Comparison of ENCODE assay signal across 8 mouse cellular contexts in genomic region chr16:22163456-22163851, GRCm38 (mm10). TPM values are rescaled to one million over a fixed set of nuclear protein-coding genes. Genes with fewer than 3 reads are reported as not detected.
DNase-seq lines count a peak whose midpoint lies in the region; ATAC-seq lines count a peak whose summit lies in the region.

No protein-coding gene starts in this region.

- DNase-seq in retina, postnatal 1 day: peak; percentile 75
- no peak for DNase-seq in retina, embryonic 14.5 days (ENCODE audit: low spot score)
- DNase-seq in embryo, embryonic 11 days: peak; percentile 82
- peak; percentile 35 to 56 for DNase-seq in kidney, postnatal 36 days
- peak; percentile 69 for DNase-seq in midbrain, embryonic 10.5 days (ENCODE audit: low spot score)
- DNase-seq in MN1 (ENCODE audit: low spot score): no peak
- no peak for DNase-seq in cerebellum, adult 11-12 months

- peak; percentile 28 for ATAC-seq in heart, embryonic 15.5 days (replicated peaks; ENCODE audit: insufficient number of reproducible peaks, insufficient read depth, low FRiP score, low read depth)

- peak overlapping the region; percentile 97 for H3K9ac ChIP-seq in heart, embryonic 15.5 days

- no peaks in the 10 kb centered on the region for H3K27me3 ChIP-seq in heart, embryonic 15.5 days
- no peaks in the 10 kb centered on the region; the same call in 1 of the 2 replicates for H3K27me3 ChIP-seq in midbrain, embryonic 10.5 days (ENCODE audit: low read depth, poor library complexity, severe bottlenecking)

- H3K4me3 ChIP-seq in heart, embryonic 15.5 days: peak overlapping the region; percentile 97
- peak overlapping the region; percentile 92 for H3K4me3 ChIP-seq in midbrain, embryonic 10.5 days

- H3K4me1 ChIP-seq in heart, embryonic 15.5 days (replicated peaks): peaks cover 17% of the 10 kb centered on the region
- H3K4me1 ChIP-seq in midbrain, embryonic 10.5 days: peaks cover 34% of the 10 kb centered on the region

- under 1% methylated on average over 27 of the region's 27 CpGs for WGBS in heart, embryonic 15.5 days
- 0% methylated on average over 27 of the region's 27 CpGs for WGBS in midbrain, embryonic 10.5 days

- H3K36me3 ChIP-seq in heart, embryonic 15.5 days: no peaks in the 10 kb centered on the region
- peaks cover 7% of the 10 kb centered on the region for H3K36me3 ChIP-seq in midbrain, embryonic 10.5 days

- no peaks in the 10 kb centered on the region for H3K9me3 ChIP-seq in heart, embryonic 15.5 days (replicated peaks)
- no peaks in the 10 kb centered on the region for H3K9me3 ChIP-seq in midbrain, embryonic 10.5 days (replicated peaks)

- peak overlapping the region; percentile 90 for H3K4me2 ChIP-seq in heart, embryonic 15.5 days

- peak overlapping the region; percentile 93 for H3K27ac ChIP-seq in heart, embryonic 15.5 days
- peak overlapping the region; percentile 99 for H3K27ac ChIP-seq in midbrain, embryonic 10.5 days (replicated peaks)

RNA-seq across cellular contexts. Expression of gene Igf2bp2, which starts 0.4 kb away (rescaled TPM):
- 34.5 and 43.1 TPM in 2 replicates for polyA plus RNA-seq in heart, embryonic 15.5 days (2015; fragmentation: Nextera tagmentation; extraction: Ambion mirVana)
- polyA plus RNA-seq in midbrain, embryonic 10.5 days (2016; fragmentation: Nextera tagmentation; extraction: Ambion mirVana): 127 and 148 TPM in 2 replicates

Comparison
In these comparisons a context has a peak if more than half of its experiments do, and no peak if none do; other contexts are left out.
1. DNase-seq: peak in retina, postnatal 1 day (single experiment), embryo, embryonic 11 days (single experiment), kidney, postnatal 36 days (2 of 2) and midbrain, embryonic 10.5 days (single experiment); none in retina, embryonic 14.5 days (single experiment), MN1 (single experiment) and cerebellum, adult 11-12 months (single experiment).